Mouse (Mus musculus) right cerebral cortex, postnatal 4 days (tissue): ENCODE measurements around the gene 1700010I14Rik.

ENCODE experiments used
- DNase-seq: peaks from one replicate; pipeline ENCODE4 v3.0.0-alpha.2; 2022

1700010I14Rik gene

GRCm38 (mm10) chr17:8988119-8988807 is at the start of gene 1700010I14Rik:
Gene 1700010I14Rik, plus strand, starts transcription at chr17:8988333.
- peak; percentile 94 for DNase-seq

- no peak for DNase-seq
These were observed 36.5 kb upstream of the 1700010I14Rik start for GRCm38 (mm10) chr17:8951588-8951987.

GRCm38 (mm10) chr17:8952951-8953350 is 35.2 kb upstream of the 1700010I14Rik start:
- DNase-seq: no peak

DNA sequence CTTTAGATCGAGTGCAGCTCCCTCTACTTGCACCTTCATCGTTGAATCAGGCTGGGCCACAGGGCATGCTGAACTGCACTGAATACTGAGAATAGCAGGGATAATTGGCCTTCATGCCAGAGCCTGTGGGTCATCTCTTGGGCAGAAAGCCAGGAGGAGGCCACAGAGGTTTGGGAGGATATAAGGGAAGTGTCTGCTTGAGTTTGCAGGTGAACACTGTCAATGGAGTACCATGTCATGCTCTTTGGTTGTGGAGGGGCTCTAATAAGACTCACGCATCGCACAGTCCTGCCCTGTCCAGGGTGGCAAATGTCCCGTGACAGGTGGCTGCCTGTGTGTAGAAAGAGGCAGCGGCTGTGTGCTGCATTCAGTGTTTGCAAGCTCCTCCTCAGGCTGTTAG is 30.0 kb upstream of the 1700010I14Rik start:
- DNase-seq: no peak

- no peak for DNase-seq
These were observed 27.7 kb upstream of the 1700010I14Rik start for GRCm38 (mm10) chr17:8960386-8960785.

DNA sequence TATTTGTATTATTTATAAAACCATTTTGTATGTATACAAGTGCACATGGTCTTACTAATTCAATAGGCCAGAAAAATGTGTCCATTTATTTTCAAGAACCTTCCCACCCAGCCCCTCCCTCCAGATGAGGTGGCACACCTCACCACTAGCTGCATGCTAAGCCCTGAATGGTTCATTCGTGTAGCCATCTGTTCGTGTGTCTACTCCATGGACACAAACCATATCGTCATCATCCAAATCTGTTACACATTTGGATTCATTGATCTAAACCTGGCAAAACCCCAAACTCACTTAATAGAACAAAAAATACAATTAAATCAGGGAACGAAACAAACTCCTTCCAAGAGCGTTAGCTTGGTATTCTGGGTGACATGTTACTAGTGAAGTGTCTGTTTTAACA is 27.0 kb upstream of the 1700010I14Rik start:
- no peak for DNase-seq

DNA sequence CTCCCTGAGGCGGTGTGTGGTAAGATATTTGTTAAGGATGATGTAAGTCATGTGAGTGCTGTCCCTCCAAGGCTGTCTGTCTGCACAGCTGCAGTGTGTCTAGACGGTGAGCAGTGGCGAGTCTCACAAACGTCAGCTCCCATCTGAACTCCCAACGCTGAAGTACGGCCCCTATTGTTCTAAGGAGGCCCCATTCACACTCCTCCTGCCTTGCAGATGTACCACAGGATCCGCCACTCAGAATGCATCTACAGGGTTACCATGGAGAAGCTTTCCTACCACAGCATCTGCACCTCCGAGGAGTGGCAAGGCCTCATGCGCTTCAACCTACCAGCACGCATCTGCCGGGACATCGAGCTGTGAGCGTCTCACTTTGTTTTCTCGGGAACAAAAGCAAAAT is 26.5 kb upstream of the 1700010I14Rik start:
- no peak for DNase-seq

DNA sequence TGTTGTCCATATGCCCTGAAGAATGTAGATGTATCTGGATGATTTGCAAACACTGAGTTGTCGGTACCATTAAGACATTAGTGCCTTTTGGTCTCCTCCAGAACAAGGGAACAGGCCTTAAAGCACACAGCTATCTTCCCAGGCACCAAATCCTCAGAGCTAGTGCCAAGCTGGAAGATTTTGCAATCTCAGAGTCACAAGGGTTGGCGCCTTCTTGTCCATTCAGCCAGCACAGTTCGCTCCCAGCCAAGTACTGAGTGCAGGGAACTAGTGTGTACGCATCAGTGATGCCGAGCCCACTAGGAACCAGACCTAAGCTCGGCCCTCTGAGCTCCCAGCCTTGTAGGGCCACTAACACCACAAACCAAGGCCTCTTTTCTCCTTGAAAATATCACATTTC is 23.0 kb upstream of the 1700010I14Rik start:
- DNase-seq: no peak

GRCm38 (mm10) chr17:8972152-8972854 is 15.8 kb upstream of the 1700010I14Rik start:
- no peak for DNase-seq

DNA sequence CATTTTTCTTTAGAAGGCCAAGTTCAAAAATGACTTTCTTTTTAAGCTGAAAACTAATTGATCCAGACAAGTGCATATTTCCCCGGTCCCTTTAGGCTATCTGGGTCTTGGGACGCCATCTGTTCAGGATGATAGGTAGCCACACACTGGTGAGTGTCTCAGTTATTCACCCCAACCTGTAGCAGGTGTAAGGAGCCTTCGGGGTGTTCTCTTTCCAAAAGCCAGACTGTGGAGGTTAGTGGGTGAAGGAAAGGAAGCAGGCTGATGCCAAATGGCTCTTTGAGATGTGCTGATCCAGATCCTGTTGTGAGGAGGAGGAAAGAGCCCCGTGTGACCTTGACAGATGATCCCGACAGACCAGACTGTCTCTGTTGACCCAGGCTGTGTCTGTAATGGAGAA is 14.8 kb upstream of the 1700010I14Rik start:
- DNase-seq: no peak

- DNase-seq: no peak
These were observed 13.7 kb upstream of the 1700010I14Rik start for GRCm38 (mm10) chr17:8974423-8974822.

GRCm38 (mm10) chr17:8974823-8975397 is 13.2 kb upstream of the 1700010I14Rik start:
- no peak for DNase-seq

GRCm38 (mm10) chr17:8976745-8977144 is 11.4 kb upstream of the 1700010I14Rik start:
- no peak for DNase-seq

DNA sequence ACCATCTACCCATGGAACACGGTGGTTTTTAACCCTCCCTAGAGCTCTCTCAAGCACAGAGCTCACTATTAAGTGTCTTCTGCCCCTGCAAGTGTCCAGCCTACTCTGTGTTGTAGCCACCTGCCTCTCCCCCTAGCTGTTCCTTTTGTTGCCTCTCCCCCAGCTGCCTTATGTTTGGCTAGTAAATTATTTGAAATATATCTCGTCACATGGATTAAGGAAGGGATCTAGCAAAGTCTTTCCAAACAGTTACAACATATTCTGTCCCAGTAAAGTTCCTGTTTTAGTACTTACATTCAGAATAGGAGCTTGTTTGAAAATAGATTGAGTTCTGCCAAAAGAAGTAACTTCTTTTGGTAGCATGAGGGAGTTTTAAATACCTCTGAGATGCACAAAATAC is 10.9 kb upstream of the 1700010I14Rik start:
- no peak for DNase-seq

- no peak for DNase-seq
These were observed 4.6 kb upstream of the 1700010I14Rik start for GRCm38 (mm10) chr17:8983576-8983975.

GRCm38 (mm10) chr17:8985714-8986113 is 2.4 kb upstream of the 1700010I14Rik start:
- DNase-seq: no peak

DNA sequence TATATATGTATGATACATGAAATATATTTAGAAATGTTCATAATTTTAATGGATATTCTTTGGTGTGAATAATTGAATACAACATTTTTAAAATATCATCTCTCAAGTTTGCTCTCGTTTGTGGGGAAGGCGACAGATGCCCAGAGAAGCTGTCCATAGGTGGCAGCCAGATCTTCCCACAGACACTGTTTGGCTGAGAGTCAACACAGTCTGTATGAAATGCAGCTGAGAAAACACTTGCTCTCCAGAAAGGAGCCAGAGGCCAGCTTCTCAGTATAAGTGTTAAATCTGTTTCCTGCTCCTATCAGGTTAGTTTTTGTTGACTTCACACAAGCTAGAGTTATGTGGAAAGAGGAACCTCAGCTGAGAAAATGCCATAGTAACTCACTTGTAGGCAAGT is 1.6 kb upstream of the 1700010I14Rik start:
- DNase-seq: no peak

DNA sequence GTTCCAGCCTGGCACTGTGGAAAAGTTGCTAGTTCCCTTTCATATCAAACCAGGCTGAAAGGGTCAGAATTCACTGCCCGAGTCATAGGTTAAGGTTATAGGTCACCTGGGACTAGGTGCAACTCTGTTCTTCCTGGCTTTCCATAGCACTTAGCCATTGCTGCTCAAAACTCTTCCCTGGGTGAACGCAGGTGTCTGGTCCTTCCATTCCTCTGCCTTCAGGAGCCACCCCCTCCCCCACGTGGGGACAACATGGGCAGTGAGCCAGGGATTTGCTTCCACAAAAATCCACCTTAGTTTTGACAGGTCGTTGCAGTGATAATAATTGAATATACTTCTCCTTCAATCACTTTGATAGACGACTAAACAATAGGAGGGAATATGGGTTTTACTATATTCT is 764 bp upstream of the 1700010I14Rik start:
- peak; percentile 37 for DNase-seq

DNA sequence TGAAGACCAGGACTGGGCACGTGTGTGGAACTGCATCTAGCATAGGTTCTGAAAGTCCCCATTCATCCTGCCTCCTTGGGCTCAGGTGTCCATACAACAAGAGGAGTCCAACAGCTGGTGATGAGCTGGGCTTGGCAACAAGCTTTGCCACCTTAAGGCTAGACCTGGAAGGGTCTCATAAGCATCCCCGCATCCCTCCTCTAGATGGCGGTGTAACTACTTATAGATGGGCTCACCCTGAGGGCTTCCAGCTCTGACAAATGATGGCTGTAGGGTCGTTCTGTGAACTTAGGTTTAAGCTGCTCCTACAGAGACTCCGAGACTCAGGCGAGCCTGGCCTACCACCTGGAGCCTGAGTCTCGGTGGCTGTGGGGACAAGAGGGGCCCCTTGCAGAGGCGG is 3.0 kb downstream of the 1700010I14Rik start:
- DNase-seq: peak; percentile 44

GRCm38 (mm10) chr17:8995344-8995743 is 7.2 kb downstream of the 1700010I14Rik start:
- no peak for DNase-seq

- no peak for DNase-seq
These were observed 14.3 kb downstream of the 1700010I14Rik start for GRCm38 (mm10) chr17:9002438-9002837.

- no peak for DNase-seq
These were observed 16.4 kb downstream of the 1700010I14Rik start for GRCm38 (mm10) chr17:9004516-9004915.

DNA sequence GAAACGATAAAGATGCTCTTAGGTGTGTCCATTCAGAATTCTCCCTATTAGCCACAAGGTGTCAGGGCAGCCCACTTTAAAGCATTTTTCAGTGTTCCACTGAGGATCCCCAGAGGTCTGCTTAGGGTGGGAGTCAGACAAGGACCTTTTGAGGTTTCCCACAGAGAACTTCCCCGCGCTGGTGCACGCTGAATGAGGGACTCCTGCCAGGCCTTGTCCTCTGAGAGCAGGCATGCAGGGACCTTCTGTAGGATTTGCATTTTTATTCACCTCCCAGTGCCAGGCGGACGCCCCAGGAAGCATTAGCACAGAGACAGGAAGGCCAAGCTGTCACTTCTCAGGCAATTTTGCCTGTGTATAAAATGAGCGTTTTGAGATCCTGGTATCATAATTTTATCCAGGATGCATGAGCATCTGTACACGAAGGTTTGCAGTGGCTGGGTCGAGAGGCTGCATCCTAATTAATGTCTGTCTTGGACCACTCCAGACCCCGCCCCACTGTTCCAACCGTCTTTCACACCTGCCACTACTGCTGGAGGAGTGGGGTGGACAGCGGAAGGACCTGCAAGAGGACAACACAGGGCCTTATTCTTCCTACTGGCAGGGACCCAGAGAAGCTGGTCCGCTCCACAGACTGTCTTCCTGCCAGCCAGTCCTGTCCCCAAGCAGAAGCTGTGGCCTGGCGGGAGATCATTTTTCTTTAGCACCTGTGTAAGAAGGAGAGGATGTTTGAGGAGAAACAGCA is 35.2 kb downstream of the 1700010I14Rik start:
- peak; percentile 48 for DNase-seq
